In genomic region chr4:46041761-46042504, GRCm38 (mm10) we compare ENCODE assay signal across 9 mouse cellular contexts. TPM values are rescaled to one million over a fixed set of nuclear protein-coding genes. Genes with fewer than 3 reads are reported as not detected.
DNase-seq lines count a peak whose midpoint lies in the region; ATAC-seq lines count a peak whose summit lies in the region.
"Had no signal": no experiment of that assay in that cellular context is flagged by ENCODE, and none has a peak within 500 bp of the region (broad histone marks: within the 10 kb centered on the region; RNA-seq: fewer than 3 reads in every experiment).

No protein-coding gene starts in this region.

- H3K9ac ChIP-seq in hindbrain, embryonic 13.5 days, result no peak overlapping the region
- H3K9ac ChIP-seq in liver, embryonic 11.5 days (ENCODE audit: low read depth, low read length), result peak overlapping the region; percentile 75

- peak overlapping the region; percentile 11; the same call in 1 of the 2 replicates for H3K4me3 ChIP-seq in hindbrain, embryonic 10.5 days
- H3K4me3 ChIP-seq in hindbrain, embryonic 13.5 days, result no peak overlapping the region
- H3K4me3 ChIP-seq in liver, embryonic 11.5 days (ENCODE audit: low read depth, low read length), result peak overlapping the region; percentile 89

- no peak overlapping the region for H3K4me2 ChIP-seq in hindbrain, embryonic 13.5 days
- peak overlapping the region; percentile 93 for H3K4me2 ChIP-seq in liver, embryonic 11.5 days

- ATAC-seq in hindbrain, embryonic 13.5 days (ENCODE audit: low FRiP score), result no peak
- ATAC-seq in liver, embryonic 11.5 days (replicated peaks; ENCODE audit: low FRiP score), result peak; percentile 60

- no peaks in the 10 kb centered on the region for H3K9me3 ChIP-seq in hindbrain, embryonic 10.5 days
- no peaks in the 10 kb centered on the region for H3K9me3 ChIP-seq in hindbrain, embryonic 13.5 days
- no peaks in the 10 kb centered on the region for H3K9me3 ChIP-seq in liver, embryonic 11.5 days (ENCODE audit: control insufficient read depth, low read length)

- H3K27me3 ChIP-seq in hindbrain, embryonic 10.5 days (ENCODE audit: insufficient read depth, poor library complexity, severe bottlenecking), result peaks cover 54% of the 10 kb centered on the region
- H3K27me3 ChIP-seq in hindbrain, embryonic 13.5 days, result peaks cover 54% of the 10 kb centered on the region
- peaks cover 27% of the 10 kb centered on the region for H3K27me3 ChIP-seq in liver, embryonic 11.5 days (replicated peaks; ENCODE audit: control insufficient read depth, insufficient read depth, low read length)

- peaks cover 43% of the 10 kb centered on the region for H3K4me1 ChIP-seq in hindbrain, embryonic 10.5 days (replicated peaks)
- peaks cover 28% of the 10 kb centered on the region for H3K4me1 ChIP-seq in hindbrain, embryonic 13.5 days (replicated peaks)
- H3K4me1 ChIP-seq in liver, embryonic 11.5 days (replicated peaks; ENCODE audit: control insufficient read depth, insufficient read depth, low read length), result peaks cover 29% of the 10 kb centered on the region

- no peak for DNase-seq in hindbrain, embryonic 10.5 days (ENCODE audit: low spot score)
- DNase-seq in MN1 (ENCODE audit: low spot score), result peak; percentile 81
- peak; percentile 44 for DNase-seq in adrenal gland, adult 8-10 months
- peak; percentile 61 for DNase-seq in liver, embryonic 11.5 days (ENCODE audit: low spot score)
- no peak for DNase-seq in kidney, postnatal 4 days
- no peak for DNase-seq in spleen, postnatal 36 days (ENCODE audit: low spot score in 2 of 2)
- DNase-seq in lung, postnatal 36 days, result no peak
- DNase-seq: cerebellum, postnatal 10 days had no signal

- no peaks in the 10 kb centered on the region for H3K36me3 ChIP-seq in hindbrain, embryonic 10.5 days
- no peaks in the 10 kb centered on the region for H3K36me3 ChIP-seq in hindbrain, embryonic 13.5 days
- H3K36me3 ChIP-seq in liver, embryonic 11.5 days (ENCODE audit: control insufficient read depth, insufficient read depth, low read length), result no peaks in the 10 kb centered on the region

- H3K27ac ChIP-seq in hindbrain, embryonic 10.5 days, result peak overlapping the region; percentile 53
- H3K27ac ChIP-seq in hindbrain, embryonic 13.5 days, result no peak overlapping the region
- H3K27ac ChIP-seq in liver, embryonic 11.5 days (ENCODE audit: low read depth, low read length), result peak overlapping the region; percentile 97

- WGBS in hindbrain, embryonic 10.5 days, result 33% methylated on average over 7 of the region's 7 CpGs
- WGBS in hindbrain, embryonic 13.5 days, result 26% methylated on average over 7 of the region's 7 CpGs
- WGBS in liver, embryonic 11.5 days, result 19% methylated on average over 7 of the region's 7 CpGs

RNA-seq across cellular contexts. Expression of gene Tmod1, which starts 3.2 kb away (rescaled TPM):
- polyA plus RNA-seq in hindbrain, embryonic 10.5 days (2016; fragmentation: Nextera tagmentation; extraction: Ambion mirVana), result 2.9 and 3.4 TPM in 2 replicates
- 1.9 and 2.1 TPM in 2 replicates for polyA plus RNA-seq in hindbrain, embryonic 13.5 days (2015; fragmentation: Nextera tagmentation; extraction: Ambion mirVana)
- 10 to 100 TPM in 2 of 4 experiments, 1 to 10 TPM in 2; 4.5 to 14.8 (median 9.2) TPM for total RNA-seq in adrenal gland, adult 8-10 months (2022)
- polyA plus RNA-seq in liver, embryonic 11.5 days (2014; fragmentation: Nextera tagmentation; extraction: Ambion mirVana), result 27.1 and 28.6 TPM in 2 replicates

Comparison
In these comparisons a context has a peak if more than half of its experiments do, and no peak if none do; other contexts are left out.
1. DNase-seq: peak in MN1 (single experiment), adrenal gland, adult 8-10 months (single experiment) and liver, embryonic 11.5 days (single experiment); none in hindbrain, embryonic 10.5 days (single experiment), kidney, postnatal 4 days (0 of 2), spleen, postnatal 36 days (0 of 2) and lung, postnatal 36 days (single experiment).